Mouse (Mus musculus) lung, postnatal 10 days (tissue): ENCODE data around the gene Grik1.

Experiments used
- DNase-seq: peaks from one replicate; pipeline ENCODE4 v3.0.0; 2021

Grik1 gene

DNA sequence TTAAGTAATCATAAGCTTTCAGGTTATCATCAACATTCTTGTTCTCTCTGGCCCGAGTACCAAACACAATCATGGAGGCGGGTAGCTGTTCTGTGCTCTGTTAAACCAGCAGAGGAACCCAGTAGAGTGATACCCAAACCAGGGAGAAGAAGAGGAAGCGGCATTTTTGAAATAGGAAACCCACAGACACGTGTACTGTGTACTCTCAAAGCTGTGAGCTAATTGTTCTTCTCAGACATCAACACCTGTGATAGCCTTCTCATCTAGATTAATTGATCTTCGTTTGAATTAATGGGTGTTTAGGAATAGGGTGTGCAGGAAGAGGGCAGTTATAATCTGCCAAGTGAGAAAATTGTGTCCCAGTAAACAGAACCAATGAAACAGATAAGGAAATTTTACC lies 333.9 kb downstream of the Grik1 start:
- DNase-seq = no peak

DNA sequence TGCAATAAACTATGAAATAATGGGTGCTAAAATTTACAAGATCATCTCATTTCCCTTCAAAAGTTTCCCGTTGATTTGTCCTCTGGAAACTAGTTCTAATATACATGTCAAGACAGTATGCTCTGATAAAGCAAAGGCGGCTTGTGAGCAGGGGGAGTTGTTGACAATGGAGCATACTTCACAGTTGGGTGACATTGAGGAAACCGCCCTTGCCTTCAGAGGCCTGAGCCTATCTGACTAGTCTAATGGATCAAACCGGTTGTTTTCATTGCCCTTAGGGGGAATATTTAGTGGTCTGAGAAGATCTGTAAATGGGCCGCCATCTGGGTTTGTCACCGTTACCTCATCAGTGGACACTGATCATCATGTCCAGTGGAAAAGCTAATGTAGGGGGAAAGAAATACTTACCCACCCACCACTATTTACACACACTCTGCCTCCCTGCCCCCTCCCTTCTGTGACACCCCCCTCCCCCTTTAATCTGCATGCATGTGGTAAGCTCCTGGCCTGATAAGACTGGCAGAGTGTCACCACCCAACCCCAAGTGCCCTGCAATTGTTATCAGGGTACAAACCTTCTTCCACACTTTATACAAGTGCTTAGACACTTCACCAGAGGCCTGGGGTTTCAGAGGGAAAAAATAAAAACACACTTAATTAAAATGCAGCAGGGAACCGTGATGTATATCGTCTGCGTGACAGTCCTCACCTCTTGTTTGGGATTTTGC lies 335.2 kb downstream of the Grik1 start:
- DNase-seq = no peak

DNA sequence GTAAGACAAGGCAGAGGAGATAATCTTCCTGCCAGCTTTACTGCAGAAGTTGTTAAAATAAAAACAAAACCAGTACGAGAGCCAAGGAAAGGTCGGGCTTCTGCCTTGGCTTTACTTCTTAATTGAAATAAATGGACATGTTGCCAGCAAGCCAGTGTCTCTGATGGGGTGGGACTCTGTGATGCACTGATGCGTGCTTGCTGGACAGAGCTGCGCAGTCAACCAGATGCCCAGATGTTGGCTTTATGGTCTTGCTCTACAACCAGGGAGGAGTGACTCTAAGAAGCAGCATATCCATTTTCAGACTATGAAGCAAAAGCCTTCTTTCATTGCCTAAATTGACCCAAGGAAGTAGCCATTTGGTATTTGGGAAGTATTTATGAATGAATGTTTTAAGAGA lies 336.9 kb downstream of the Grik1 start:
- no peak for DNase-seq

DNA sequence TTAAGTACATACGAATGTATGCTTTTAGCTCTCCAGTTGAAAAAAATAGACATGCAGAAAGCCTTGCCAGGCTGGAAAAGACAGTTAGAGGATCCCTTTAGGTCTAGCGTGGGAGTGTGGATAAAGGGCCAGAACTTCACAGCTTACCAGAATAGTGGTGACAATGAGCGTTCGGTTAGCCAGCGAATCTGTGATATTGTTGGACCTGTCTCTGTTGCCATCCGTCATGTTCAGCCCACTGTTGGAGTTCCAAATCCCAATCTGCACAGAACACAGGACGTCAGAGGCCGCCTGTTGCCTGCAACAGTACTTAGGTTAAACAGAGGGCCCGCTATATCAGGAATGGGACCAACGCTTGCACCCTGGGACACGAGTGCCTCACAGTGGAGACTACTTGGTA lies 340.2 kb downstream of the Grik1 start:
- DNase-seq = no peak

DNA sequence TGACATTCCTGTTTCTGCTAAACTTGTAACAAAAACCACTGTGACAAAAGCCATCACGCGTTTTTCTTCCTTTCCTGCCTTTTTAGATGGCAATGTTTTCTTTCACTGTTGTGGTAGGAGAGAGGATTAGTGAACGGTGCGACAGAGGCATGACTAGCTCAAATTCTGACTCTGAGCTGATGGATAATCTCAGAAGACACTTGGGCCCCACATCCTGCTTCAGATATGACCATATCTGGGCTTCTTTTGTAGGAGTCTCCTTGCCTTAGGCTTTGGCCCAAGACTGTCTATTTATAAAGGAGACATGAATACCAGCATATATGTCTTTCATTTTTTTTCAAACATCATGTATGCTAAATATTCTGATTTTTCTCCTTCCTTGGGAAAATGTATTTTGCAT lies 341.9 kb downstream of the Grik1 start:
- no peak for DNase-seq

DNA sequence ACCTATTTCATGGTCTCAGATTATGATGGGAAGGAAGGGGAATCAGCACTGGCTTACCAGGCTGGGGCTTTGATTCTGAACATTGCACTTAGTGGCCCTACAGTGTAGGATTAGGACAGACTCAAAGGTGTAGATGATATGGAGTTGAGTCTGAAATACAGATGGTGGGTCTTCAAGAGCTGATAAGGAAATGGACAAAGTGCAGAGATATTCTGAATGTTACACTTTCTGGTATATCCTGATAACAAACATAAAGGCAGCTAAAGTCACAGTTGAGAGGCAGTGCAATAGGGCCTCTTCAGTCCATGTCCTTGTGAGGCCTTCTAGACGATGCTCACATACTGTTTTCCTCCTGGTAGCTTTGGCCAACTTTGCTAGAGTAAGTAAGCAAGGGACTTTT lies 345.7 kb downstream of the Grik1 start:
- DNase-seq = no peak

DNA sequence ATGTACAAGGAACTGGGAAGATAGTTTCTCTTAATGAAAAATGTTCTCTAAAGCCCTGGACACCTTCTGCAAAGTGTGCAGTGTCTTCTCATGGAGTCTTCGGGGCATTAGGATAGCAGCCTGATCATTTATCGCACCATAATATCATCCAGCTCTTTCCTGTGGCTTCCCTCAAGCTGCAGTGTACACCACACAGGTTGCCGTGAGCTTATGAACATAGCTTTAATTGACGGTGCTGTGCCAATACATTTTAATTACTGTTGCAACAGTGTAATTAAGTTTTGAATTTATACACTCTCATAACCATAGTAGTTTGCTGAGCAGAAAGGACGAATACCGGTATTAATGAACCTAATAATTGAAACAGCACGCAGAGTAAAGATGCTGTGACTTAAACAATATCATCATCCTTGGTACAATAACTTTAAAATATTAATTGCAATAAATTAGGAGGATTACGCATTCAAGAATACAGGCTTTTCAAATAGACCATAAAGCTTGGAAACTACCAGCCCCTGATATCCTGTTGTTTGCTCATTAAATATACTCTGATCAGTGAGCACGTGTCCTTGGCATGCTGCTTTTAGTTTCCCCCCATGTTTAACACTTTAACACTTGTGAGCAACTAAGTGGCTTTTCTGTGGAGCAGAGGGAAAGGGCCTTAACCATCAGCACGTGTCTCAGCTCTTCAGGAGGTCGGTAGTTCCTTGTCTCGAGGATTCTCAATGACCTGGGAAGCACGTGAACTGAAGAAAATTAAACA lies 347.8 kb downstream of the Grik1 start:
- DNase-seq = no peak

DNA sequence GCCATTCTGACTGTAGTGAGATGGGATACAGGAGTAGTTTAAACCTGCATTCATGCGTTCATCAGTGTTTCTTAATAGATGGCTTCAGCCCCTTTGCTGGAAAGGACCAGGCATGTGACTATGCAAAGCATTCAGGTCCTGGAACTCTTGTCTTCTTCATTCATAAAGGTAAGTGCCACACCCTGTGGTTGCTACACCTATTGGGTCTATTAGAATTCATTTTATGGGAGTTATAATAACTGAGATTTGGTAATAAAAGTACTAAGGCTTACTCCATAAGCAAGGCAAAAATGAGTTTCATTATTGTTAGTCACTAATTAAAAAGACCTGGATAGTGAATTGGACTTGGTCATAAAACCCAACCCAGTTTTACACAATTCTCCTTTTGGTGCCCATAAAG lies 355.4 kb downstream of the Grik1 start:
- DNase-seq = no peak

DNA sequence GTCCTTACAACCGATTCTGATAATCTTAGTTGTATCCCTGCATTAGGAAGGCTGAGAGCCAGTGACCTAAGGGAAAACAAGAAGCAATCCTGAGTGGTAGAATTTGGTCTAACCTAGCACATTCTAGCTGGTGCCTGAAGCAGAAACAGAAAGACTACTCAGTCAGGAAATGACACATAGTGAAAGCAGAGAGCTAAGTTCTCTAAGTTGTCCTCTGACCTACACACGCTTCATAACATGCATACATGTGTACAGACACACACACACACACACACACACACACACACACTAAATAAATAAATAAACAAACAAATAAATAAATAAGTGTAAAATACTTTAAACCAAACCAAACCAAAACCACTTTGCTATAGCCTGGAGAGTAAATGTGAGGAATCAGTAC lies 358.7 kb downstream of the Grik1 start:
- no peak for DNase-seq

DNA sequence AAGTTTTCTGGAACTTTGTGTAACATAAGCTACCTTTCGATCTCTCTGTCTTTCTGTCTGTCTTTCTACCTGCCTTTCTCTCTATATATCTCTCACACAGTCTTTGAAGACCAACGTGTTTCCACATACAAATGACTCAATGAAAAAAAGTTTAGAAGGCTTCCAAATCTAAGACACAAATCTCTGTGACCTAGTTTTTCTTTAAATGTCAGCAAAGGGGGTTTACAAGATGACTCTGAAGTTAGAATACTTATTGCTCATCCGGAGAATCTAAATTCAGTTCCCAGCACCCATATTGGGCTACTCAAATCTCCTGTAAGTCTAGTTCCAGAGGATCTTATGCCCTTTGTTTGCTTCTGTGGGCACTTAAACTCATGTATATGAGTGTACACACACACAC lies 359.5 kb downstream of the Grik1 start:
- DNase-seq = no peak

DNA sequence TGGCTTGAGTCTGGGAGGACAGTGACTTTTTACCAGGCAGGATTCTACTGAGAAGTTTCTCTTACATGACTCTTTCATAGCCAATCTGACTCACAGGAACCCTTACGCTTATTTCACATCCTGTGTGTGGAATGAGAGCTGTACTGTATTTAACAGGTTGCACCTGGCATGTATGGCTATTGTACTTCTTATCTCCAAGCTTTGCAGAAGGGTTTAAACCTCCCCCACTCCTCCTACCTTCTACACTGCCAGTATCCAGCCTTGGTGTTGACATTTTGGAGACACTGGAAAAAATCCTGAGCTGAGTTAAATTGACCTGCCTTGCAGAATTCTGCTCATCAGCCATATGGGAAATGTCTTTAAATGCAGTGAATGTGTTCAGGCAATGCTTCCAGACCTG lies 361.4 kb downstream of the Grik1 start:
- no peak for DNase-seq

DNA sequence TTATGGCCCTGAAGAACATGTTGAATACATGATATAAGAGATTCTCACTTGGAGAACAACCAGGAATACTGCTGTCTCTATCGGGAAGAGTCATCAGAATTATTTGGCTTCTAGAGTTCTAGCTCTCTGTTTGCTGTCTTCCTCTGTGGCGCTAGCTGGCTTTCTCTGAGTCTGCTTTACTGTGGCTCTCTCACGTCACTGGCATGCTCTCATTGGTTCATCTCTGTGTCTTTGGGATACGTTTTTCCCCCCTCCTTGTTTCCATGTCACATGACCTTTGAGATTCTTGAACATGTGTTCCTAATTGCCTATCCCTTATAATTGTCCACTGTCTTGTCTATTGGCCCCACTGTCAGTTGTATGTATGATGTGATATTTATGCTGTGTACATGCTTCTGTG lies 372.2 kb downstream of the Grik1 start:
- DNase-seq = no peak

DNA sequence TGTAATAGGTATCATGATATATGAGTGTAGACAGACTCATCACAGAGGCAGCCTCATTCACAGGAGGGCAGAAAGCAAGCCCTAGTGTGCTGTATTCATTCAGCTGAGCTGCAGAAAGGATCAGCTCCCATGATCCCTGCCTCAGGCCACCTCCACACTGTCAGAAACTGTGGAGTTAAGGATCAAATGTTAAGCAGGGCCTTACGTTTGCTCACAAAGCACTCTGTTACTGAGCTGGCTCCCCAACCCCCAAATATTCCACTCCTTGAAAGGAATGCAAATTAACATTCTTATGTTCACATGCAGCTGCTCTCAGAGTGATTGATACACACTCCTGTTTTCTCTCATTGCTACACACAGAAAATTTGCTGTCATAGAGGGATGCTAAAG lies 372.9 kb downstream of the Grik1 start:
- DNase-seq = no peak

DNA sequence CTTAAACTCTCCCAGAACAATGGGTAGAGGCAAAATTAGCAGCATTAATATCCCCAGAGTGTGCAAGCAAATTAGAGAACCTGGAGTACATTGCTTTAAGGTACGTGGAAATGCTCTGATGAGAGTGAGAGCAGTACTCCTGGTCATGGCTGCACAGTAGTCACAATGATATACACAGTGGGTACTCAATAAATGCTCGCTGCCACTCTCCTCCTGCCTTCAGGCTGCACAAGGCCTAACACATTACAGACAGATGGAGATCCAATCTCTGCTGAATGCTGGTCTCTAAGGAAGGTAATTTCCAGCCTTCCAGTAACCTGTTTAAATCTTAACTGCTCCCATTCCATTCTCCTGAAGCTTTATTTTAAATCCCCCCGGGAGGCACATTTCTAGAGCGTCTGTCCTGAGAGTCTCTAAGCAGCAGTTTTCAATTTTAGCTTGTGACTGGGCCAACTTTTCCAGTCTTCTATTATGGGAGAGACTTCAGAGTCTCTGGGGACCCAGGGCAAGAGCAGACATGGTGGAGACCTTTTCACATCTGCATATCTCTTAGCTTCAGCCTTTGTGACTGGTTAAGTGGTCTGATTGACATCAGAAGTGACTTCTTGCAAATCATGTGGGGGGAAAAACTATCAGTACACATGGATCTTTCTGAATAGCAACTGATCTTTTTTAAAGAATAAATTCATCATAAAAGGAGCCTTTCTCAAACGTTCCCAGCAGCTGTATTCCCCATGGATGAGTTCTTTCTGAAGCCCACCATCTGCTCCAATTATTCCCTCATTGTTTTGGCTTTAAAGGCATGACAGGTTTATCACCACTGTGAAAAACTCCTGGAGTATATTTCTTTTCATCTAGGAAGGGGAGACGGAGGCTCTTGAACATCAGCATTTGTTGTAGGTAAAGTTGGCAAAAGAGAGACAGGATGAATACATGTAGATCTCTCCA lies 373.6 kb downstream of the Grik1 start:
- no peak for DNase-seq

DNA sequence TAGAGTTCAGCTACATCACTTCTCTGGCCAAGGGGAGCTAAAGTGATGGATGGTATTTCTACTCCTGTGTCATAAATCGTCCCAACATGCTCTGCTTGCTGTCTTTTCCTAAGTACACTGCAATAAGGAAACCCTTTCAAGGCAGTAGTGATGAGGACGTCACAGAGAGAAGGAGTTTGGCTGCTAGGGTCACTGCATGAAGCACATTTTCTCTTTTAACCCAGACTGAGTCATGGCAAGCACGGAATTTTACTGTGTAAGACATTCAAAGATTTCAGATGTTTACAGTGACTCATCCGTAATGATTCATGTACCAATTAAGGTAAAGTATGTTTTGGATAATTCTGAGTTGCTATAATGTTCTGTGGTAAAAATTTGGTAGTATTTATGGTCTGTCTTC lies 374.9 kb downstream of the Grik1 start:
- no peak for DNase-seq

DNA sequence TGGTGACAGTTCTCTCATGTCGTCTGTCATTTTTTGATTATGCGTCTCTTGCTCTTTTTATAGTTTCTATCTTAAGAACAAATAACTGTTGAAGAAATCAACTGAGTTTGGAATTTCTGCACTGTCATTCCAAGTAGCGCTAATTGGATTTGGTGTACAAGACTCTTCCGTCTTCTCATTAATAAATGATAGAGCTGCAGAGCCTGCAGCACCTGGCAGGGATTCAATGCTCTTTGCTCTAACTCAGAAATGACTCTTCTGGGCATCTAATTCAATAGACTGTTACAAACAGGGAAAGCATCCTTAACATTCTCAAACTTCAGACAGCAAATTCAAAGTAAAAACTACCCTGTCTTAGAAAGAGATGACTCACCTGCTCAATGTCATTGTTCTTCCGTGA lies 376.3 kb downstream of the Grik1 start:
- no peak for DNase-seq

DNA sequence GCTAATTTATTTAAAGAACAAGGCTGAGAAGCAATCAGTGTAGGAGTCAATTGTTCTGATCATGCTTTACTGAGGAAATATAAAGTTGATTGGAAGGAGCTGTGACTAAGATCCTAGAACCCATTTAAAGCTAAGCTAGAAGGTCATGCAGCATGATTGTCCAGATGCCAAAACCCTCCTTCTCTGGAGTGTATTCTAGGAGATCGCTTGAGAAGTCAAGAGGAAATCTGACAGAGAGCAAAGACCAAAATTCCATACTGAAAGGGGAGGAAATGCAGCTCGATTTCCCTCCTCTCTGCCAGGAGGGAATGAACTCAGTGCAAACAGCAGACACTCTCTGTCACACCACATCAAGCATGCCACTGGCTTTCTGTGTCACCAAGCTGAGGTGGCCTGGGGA lies 378.9 kb downstream of the Grik1 start:
- DNase-seq = no peak

DNA sequence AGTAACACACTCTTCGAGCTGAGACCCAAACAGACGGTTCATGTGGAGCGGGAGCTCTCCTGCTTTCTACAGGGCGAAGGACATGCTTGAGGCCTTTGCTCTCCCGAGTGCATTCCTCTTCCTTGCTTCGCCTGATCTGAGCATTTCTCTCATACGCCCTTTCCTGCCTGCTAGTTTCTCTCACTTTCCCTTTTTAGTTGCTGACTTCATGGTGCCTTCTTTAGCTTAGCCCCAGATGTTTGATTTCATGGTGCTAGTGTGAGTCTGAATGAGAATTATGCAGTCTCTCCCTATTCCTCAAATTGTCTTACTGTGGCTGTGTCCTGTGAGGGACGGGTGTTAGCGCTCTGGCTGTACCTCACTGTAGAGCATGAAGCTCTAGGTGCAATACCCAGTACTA lies 388.0 kb downstream of the Grik1 start:
- no peak for DNase-seq

DNA sequence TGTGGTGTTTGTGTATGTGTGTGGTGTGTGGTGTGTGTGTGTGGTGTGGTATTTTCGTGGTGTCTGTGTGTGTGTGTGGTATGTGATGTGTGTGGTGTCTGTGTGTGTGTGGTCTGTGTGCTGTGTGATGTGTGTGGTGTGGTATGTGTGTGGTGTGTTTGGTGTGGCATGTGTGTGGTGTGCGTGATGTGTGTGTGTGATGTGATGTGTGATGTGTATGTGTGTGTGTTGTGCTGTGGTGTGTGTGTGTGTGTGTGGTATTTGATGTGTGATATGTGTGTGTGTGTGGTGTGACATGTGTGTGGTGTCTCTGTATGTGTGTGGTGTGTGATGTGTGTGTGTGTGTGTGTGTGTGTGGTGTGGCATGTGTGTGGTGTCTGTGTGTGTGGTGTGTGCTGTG lies 388.9 kb downstream of the Grik1 start:
- no peak for DNase-seq

DNA sequence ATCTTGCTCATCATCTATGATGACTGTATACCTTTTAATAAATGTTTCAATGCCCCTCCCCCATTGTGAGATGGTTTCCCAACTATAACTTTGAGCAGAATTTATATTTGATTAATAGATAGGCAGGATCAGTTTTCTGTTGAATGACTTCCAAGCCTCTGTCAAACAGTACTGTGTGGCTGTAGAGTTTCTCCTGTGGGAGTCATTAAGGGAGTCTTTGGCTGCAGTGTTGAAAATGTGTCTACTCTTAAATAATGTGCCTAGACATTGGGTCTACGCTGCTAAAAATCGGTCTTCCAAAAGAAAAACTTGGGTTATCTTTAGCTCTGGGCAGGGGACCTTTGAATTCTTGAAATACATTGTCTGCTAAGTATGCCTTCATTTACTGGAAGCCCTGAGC lies 414.1 kb downstream of the Grik1 start:
- DNase-seq = no peak

DNA sequence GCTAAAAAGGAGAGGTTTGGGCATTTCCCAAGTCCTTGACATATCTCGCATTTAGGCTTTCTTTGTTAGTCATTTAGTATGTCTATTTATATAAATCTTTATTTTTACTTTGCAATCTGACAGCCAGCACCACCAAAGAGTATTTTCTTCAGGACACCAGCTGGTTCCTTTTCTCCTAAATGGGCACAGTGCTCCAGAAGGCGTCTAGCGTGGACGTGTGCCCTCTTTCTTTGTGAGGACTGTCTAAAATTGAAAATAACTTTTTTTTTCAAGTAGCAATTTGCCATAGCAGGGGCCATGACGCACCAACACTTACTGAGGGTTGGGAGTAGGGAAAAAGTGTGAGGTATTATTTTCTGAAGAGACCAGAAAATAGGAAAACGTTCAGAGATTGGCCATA lies 425.5 kb downstream of the Grik1 start:
- DNase-seq = no peak

DNA sequence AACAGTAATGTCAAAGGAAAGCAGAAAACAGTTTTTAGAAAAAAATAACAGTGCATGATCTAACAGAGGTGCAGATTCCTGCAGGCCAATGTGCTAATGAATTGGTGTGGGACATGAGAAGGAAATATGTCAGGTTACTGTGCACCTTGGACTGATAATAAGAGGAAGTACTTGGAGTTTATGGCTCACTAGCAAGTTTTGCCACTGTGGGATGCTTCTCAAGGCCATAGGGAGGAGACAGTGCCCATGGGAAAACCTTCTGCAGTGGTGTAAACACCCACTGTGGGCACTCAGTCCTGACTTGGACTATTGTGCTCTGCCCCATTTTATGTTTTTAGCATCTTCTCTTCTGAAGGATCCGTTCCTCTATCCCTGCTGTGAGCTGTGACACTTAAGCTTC lies 428.3 kb downstream of the Grik1 start:
- no peak for DNase-seq

DNA sequence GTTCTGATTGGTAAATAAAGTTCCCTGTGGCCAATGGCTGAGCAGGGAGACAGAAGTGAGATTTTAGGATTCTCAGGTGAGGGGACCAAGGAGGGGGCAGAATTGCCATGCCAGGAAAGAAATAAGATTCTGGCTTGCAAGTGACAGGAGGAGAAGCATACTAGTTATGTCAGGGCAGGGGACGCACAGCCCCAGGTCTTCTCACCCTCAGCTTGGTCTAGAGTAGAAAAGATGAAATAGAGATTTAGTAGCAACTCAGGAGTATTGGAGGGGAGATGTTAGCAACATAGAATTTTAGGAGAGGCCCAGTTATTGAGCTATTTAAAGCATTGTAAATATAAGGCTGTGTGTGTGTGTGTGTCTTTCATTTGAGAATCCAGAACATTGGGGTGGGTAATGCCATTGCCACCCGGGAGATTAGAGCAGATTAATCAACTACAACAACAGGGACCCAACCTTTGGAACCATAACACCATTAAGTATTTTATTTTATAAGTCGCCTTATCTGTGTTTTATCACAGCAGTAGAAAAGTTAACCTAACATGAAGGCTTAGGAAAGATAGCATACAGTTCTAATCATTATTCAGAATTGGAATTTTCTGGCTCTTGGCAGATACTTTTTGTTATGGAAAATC lies 436.5 kb downstream of the Grik1 start:
- no peak for DNase-seq
